ENCODE assay signal across 8 mouse cellular contexts in genomic region chr1:155006539-155007486, GRCm38 (mm10).
DNase-seq lines count a peak whose midpoint lies in the region; ATAC-seq and TF ChIP-seq lines count a peak whose summit lies in the region.

No protein-coding gene starts in this region.

- no peaks in the 10 kb centered on the region for H3K9me3 ChIP-seq in forebrain, embryonic 10.5 days
- H3K9me3 ChIP-seq in liver, embryonic 16.5 days (replicated peaks; ENCODE audit: control insufficient read depth, low read length) = no peaks in the 10 kb centered on the region
- H3K9me3 ChIP-seq in neural tube, embryonic 14.5 days (ENCODE audit: control insufficient read depth, low read length) = no peaks in the 10 kb centered on the region

- no peak overlapping the region for H3K4me3 ChIP-seq in forebrain, embryonic 10.5 days
- H3K4me3 ChIP-seq in liver, embryonic 16.5 days (ENCODE audit: low read depth, low read length) = no peak overlapping the region
- no peak overlapping the region for H3K4me3 ChIP-seq in neural tube, embryonic 14.5 days (ENCODE audit: low read depth, low read length)
- H3K4me3 ChIP-seq in testis, adult 2 months (ENCODE audit: control insufficient read depth, low read depth, low read length) = no peak overlapping the region

- DNase-seq in brain, embryonic 18.5 days (ENCODE audit: low read depth, low spot score) = peak; percentile 63
- peak; percentile 86 for DNase-seq in forebrain, embryonic 10.5 days (ENCODE audit: extremely low spot score, low spot score)
- peak; percentile 91 to 93 for DNase-seq in heart, postnatal 10 days
- DNase-seq in kidney, postnatal 4 days = peak; percentile 91

- no peak for TF ChIP-seq POLR2A in testis, adult 2 months (IDR thresholded peaks at IDR 0.05; ENCODE audit: control insufficient read depth, low read depth, low read length)

- no peak overlapping the region for H3K4me2 ChIP-seq in liver, embryonic 16.5 days (ENCODE audit: low read depth, low read length)
- no peak overlapping the region for H3K4me2 ChIP-seq in neural tube, embryonic 14.5 days (ENCODE audit: low read depth, low read length)

- no peaks in the 10 kb centered on the region for H3K36me3 ChIP-seq in forebrain, embryonic 10.5 days (replicated peaks)
- no peaks in the 10 kb centered on the region for H3K36me3 ChIP-seq in liver, embryonic 16.5 days (ENCODE audit: control insufficient read depth, insufficient read depth)
- H3K36me3 ChIP-seq in neural tube, embryonic 14.5 days (ENCODE audit: control insufficient read depth, insufficient read depth, low read length) = no peaks in the 10 kb centered on the region
- H3K36me3 ChIP-seq in testis, adult 2 months (ENCODE audit: control insufficient read depth, insufficient read depth, low read length) = no peaks in the 10 kb centered on the region

- peaks cover 12% of the 10 kb centered on the region; the same call in 1 of the 2 replicates for H3K27me3 ChIP-seq in forebrain, embryonic 10.5 days (ENCODE audit: poor library complexity, severe bottlenecking)
- no peaks in the 10 kb centered on the region; the same call in 1 of the 2 replicates for H3K27me3 ChIP-seq in liver, embryonic 16.5 days (ENCODE audit: control insufficient read depth, insufficient read depth, low read depth, low read length)
- no peaks in the 10 kb centered on the region for H3K27me3 ChIP-seq in neural tube, embryonic 14.5 days (ENCODE audit: control insufficient read depth, insufficient read depth, low read length)
- H3K27me3 ChIP-seq in testis, adult 2 months (ENCODE audit: control insufficient read depth, insufficient read depth, low read length) = no peaks in the 10 kb centered on the region

- peak overlapping the region; percentile 11; the same call in 1 of the 2 replicates for H3K27ac ChIP-seq in forebrain, embryonic 10.5 days
- no peak overlapping the region for H3K27ac ChIP-seq in liver, embryonic 16.5 days (ENCODE audit: low read length)
- no peak overlapping the region for H3K27ac ChIP-seq in neural tube, embryonic 14.5 days (ENCODE audit: low read depth, low read length)
- H3K27ac ChIP-seq in testis, adult 2 months (ENCODE audit: control insufficient read depth, insufficient read depth, low read depth, low read length) = no peak overlapping the region

- intact Hi-C loops in heart, postnatal 10 days (cut with DNase I) = loop anchor here (1.0 to 10.0 kb wide), 3 partner anchors 120 to 722 kb away; no protein-coding TSS in a partner anchor

- peaks cover 7% of the 10 kb centered on the region; the same call in 1 of the 2 replicates for H3K4me1 ChIP-seq in forebrain, embryonic 10.5 days
- no peaks in the 10 kb centered on the region for H3K4me1 ChIP-seq in liver, embryonic 16.5 days (ENCODE audit: control insufficient read depth, low read depth, low read length)
- no peaks in the 10 kb centered on the region for H3K4me1 ChIP-seq in neural tube, embryonic 14.5 days (ENCODE audit: control insufficient read depth, insufficient read depth, low read length)
- no peaks in the 10 kb centered on the region for H3K4me1 ChIP-seq in testis, adult 2 months (ENCODE audit: control insufficient read depth, insufficient read depth, low read length)

- ATAC-seq in CD4-positive, CD25-positive, alpha-beta regulatory T cell, adult 4 months = peak; percentile 98
- ATAC-seq in liver, embryonic 16.5 days (ENCODE audit: low read depth) = peak; percentile 54
- peak; percentile 89 for ATAC-seq in neural tube, embryonic 14.5 days (ENCODE audit: low read depth)

- H3K9ac ChIP-seq in liver, embryonic 16.5 days (ENCODE audit: low read depth, low read length) = no peak overlapping the region
- H3K9ac ChIP-seq in neural tube, embryonic 14.5 days (replicated peaks; ENCODE audit: low read depth, low read length) = 0 out of 2 replicates have a peak overlapping the region, but pooled peaks have one; percentile 21

- TF ChIP-seq CTCF in testis, adult 2 months (IDR thresholded peaks at IDR 0.05; ENCODE audit: control insufficient read depth, insufficient read depth, insufficient replicate concordance, low read depth, low read length) = peak; percentile 97

- WGBS in forebrain, embryonic 10.5 days = 21% methylated on average over 16 of the region's 16 CpGs
- WGBS in liver, embryonic 16.5 days (ENCODE audit: insufficient replicate concordance) = 13% methylated on average over 16 of the region's 16 CpGs
- 18% methylated on average over 16 of the region's 16 CpGs for WGBS in neural tube, embryonic 14.5 days
